Mouse (Mus musculus) WW6 (cell line): ENCODE data around the gene Socs7.

Experiments used
- DNase-seq: peaks from one replicate; pipeline ENCODE4 v3.0.0-alpha.2; 2013; ENCODE audit warnings: low read depth, low spot score

Socs7 gene

GRCm38 (mm10) chr11:97442891-97443675, 80.7 kb downstream of the Socs7 start:
- DNase-seq, result no peak

GRCm38 (mm10) chr11:97445596-97445995, 83.2 kb downstream of the Socs7 start:
- DNase-seq, result no peak

GRCm38 (mm10) chr11:97445999-97446511, 83.7 kb downstream of the Socs7 start:
- no peak for DNase-seq

GRCm38 (mm10) chr11:97447979-97448378, 85.6 kb downstream of the Socs7 start:
- no peak for DNase-seq
